Mouse (Mus musculus) megakaryocyte, embryonic 14.5 days (primary cell): ENCODE results near the gene Snx32.

Experiments
- FLI1 ChIP-seq: IDR thresholded peaks from 2 replicates; pipeline ENCODE4 v1.6.1; 2012; ENCODE audit warnings: low read length, inconsistent platforms, mixed read lengths
- GATA1 ChIP-seq: IDR thresholded peaks from 3 replicates; pipeline ENCODE4 v1.6.1; 2012; ENCODE audit warnings: mixed read lengths, low read length, inconsistent platforms, borderline replicate concordance

- TF ChIP-seq GATA1, result no peak
- TF ChIP-seq FLI1, result no peak
Measured at GRCm38 (mm10) chr19:5486286-5486685, 24.1 kb downstream of the Snx32 start.
